Mouse (Mus musculus) embryo, embryonic 10.5 days (tissue): ENCODE measurements at regions not wholly inside any gene's neighbourhood (a gene's known extent, or its start where the extent isn't known, plus 50 kb on each side); places are given as distances from the start of the nearest gene placed in this dataset.
A peak's percentile ranks its signal among the peaks of the same experiment; 100 is the strongest.

Source experiments
- DNase-seq: peaks from one replicate; pipeline ENCODE4 v3.0.0-alpha.2; 2015; ENCODE audit warnings: low spot score

DNA sequence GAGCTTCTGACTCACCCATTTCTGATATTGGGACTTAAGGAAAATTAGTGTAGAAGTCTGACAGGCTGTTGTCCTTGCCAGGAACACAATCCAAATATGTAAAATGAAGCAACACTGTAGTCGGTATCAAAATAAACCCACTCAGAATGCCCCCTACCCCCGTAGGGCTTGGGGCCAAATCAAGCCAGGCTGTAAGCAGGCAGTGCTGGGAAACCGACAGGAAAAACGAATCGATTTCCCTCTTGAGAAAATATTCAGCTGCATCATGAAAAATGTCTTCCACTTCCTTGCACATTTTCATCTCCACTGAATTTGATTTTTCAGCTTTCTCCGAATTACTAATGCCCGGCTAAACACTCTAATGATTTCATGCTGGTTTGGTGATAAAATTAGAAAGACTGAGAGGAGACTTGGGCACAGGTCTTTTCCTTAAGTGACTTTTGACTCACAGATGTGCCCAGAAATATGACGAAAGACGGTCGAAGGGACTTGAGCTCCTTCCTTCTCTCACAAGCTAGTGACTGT is 485.7 kb downstream of the Fat4 start:
- DNase-seq = no peak

DNA sequence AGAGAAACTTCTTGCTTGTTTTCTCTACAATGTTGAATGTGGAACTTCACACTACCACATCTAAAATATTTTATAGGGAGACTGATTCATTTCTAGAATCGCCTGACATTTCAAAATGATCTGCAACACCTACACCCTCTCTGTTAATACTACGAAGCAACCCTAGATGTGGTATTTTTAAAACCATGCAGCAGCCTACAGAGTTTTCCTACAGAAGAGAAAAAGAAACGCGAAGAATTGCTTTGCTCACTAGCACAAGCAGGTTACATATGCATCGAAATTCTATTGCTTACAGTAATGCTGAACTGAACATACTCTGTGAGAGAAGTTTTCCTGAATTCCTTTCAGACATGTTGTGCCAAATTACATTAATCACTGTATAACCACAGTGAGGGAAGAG is 488.7 kb downstream of the Fat4 start:
- no peak for DNase-seq

DNA sequence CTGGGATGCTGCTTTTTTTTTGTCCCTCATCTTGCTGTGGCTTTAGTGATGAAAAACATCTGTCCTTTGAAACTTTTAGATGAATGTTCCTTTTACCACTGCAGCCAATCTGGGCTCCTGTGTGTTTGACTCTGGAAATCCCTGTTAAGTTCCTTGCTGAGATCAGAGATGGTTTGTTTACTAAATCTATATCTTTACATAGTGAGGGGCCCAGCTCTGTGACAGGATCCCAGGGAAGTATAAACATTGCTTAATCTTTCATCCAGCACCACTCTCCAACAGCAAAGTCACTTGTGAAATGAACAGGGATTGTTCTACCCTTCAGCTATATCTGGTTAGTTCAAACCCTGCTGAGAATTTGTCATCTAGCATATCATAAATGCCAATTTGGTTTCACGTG is 501.8 kb downstream of the Fat4 start:
- DNase-seq = no peak

DNA sequence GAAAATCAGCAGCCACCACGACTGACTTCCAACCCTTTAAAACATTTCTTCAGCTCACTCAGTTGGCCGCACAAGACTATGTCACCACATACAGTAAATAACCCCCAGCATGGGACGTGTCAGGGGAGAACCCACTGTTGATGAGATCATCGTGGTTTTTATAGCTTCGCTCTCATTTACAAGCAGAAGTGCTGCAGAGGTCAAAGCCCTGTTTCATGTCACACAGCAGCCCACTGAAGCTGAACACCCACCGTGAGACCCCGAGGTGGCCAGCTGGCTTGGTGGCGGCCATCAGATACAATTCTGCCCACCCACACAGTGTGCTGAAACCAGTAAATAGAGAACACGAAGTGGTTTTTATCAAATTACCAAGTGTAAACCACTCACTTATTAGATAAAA is 503.7 kb downstream of the Fat4 start:
- DNase-seq = peak; percentile 47

DNA sequence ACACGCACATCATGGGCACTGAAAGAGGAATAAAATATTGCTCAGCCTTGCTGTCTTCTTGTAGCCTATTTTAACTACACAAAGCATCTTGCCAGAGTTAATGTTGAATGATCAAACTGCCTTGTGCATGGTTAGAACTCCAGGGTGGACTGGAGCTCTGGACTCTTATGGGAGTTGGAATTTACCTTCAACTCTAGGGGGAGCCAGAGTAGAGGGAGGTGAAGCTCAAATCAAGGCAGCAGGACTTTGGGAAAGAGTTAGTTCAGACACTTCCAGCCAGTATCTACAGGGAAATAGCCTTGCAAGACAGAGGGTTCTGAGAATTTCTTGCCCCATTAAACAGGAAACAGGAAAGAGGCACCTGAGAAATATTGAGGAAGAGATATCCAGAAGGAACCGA is 505.3 kb downstream of the Fat4 start:
- DNase-seq = peak; percentile 28

DNA sequence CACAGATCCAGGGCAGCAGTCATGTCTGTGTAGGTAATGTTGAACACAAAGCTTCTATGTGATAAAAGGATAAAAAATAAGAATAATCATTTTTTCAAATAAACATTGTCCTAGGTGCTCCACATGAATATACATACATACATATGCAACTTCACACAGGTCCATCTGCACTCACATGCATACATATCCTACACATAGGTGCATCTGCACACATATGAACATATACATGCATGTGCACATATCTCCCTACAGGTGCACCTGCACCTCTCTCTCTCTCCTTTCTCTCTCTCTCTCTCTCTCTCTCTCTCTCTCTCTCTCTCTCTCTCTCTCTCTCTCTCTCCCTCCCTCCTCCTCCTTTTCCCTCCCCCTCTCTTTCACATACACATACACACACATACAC is 509.9 kb downstream of the Fat4 start:
- no peak for DNase-seq

DNA sequence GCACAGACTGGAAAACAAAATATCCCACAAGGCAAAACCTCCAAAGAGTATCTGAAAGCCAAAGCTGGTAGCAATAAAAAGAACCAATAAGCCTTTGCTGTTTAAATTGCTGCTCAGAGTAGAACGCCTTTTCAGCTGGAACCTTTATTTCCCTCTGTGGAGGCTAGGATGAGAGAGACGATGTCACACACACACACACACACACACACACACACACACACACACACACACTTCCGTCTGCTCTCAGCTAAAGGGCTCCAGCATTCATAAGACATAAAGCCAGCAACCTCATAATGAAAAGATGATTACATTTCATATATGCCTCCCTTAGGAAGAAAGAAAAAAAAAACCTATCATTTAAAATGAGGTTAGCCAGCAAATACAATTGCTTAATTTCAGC is 510.5 kb downstream of the Fat4 start:
- DNase-seq = no peak

DNA sequence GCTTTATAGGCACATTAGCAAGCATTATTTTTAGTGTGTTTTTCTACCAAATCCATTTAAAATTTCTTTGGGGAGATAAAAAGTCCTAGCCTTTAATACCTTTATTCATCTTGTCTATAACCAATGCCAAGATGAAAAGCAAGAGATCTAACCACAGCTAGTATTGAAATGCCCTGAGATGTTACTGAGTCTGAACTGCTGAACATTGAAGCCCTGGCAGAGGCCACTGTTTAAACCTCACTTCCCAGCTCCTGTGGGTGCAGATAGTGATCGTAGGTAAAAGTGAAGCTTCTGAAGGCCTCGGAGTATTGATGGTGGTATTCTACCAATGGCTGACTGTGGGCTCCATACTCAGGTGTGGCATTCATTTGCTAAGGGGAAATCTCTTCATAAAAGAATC is 510.9 kb downstream of the Fat4 start:
- DNase-seq = no peak

DNA sequence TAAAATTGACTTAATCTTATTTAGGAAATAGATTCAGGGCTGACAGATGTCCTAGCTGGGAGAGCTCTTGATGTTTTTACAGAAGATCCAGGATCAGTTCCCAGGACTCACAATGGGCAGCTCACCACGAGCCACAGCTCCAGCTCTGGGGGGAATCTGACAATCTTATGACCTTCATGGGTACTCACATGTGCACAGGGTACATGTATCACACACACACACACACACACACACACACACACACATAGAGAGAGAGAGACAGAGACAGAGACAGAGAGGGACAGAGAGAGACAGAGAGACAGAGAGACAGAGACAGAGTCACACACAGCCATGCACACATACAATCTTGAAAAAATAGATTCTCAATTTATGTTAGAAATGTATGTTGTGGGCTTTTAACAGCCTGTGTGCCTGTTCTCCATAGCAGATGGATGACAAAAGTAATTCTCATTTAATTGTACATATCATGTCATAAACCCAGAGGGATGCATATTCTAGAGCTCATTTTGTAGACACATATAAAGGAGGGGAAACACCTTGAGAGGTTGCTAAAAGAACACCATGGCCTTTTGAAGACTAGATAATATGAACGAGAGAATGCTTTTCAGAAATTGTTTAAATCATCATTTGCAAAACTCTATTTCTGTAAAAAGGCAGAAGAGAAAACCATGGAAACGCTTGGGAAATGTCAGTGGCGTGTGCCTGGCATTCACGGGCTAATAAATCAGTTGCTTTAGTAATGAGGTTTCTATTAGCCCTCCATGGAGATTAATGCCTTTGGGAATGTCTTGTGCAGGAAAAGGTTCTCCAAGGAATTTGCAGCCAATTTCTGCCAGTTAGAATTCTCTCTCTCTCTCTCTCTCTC is 538.3 kb downstream of the Fat4 start:
- no peak for DNase-seq

DNA sequence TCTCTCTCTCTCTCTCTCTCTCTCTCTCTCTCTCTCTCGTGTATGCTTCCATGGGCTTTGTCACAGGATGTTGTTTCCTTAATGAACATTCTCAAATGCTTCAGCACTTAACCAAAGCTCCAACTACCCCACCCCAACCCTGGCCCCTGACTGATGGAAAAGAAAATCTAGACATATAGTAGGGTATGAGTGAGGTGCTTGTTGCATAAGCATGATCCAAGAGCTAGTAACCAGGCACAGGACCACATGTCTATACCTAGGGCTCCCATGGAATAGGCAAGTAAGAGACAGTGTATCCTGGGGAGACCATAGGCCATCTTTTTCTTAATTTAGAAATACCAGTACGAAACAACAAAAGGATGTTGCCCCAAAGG is 538.9 kb downstream of the Fat4 start:
- DNase-seq = no peak

DNA sequence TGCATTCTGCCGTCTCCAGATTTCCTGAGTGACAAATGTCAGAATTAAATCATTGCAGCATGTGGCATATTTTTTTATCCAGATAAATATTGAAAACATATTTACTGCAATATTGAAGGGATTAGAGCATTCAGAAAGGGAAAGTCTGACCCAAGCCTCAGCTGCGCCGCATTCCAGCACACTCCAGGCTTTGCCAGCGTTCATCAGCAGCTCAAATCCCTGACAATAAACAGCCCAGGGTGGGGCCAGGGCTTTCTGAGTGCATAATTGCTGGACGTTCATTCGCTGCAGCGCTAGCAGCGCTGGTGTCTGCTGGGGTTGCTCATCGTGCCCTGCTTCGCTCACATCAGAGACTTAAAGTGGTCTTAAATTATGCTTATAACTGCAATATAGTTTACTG is 556.6 kb downstream of the Fat4 start:
- DNase-seq = peak; percentile 39

DNA sequence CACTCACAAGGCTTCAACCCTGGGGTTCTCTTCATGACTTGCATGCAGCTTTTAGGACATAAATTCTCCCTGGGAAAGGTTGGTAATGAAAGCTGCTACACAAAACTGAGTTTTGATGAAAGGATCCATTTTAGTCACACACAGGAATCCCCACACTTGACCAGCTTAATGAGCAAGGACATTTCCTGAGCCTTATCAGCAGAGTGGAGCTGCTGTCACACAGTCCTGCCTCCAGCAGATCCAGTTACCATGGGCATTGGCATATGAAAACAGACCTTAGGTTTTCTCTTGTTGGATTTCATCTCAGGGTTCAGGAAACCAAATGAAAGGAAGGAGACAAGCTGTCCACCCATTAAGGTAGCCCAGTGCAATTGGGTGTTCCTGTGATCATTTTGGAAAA is 568.9 kb downstream of the Fat4 start:
- no peak for DNase-seq

DNA sequence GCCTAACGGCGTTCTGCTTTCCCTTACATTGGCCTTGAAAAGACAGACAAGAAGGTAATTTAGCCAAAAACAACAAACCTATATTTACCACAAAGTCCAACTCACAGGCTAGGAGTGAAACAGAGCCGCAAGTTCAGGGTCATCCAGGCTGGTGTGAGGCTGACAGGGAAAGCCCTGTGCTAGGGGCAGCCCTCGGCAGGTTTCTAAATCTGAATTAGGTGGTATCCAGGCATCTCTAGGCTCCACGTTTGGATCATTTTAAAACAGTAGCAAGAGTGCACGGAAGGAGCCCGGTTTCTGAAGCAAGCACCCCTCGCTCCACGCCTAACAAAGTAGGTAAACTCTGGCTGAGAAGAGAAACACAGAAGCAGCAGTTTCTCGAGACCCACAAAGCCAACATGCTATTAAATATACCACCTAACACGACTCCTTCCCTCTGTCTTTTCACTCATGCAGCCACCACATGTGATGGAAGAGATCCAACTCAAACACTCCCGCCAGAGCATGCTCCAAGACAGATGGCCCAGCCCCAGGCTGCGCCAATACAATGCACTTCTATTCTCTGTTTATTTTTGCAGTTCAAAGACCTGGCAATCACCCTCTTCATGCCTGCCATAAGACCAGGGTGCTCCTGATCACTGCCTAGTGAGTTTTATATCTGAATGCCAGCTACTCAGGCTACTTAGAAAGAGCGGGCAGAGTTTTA is 573.6 kb downstream of the Fat4 start:
- peak; percentile 36 for DNase-seq

DNA sequence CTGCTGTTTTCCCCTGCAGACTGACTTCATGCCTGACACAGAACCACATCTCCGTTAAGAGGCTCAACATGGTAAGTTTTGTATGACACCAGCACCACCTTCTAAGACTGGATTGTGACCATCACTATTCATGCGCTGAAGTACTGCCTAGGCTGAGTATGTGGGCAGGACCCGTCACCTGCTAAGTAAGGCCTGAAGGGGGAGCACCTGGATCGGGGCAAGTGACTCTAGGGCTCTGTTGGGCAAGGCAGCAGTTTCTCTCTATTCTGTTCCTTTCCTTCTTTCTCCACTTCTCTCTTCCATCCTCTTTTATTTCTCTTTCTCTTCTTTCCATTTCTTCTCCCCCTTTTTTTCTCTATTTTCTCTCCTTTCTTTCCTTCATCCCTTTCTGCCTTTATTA is 574.8 kb downstream of the Fat4 start:
- DNase-seq = no peak

DNA sequence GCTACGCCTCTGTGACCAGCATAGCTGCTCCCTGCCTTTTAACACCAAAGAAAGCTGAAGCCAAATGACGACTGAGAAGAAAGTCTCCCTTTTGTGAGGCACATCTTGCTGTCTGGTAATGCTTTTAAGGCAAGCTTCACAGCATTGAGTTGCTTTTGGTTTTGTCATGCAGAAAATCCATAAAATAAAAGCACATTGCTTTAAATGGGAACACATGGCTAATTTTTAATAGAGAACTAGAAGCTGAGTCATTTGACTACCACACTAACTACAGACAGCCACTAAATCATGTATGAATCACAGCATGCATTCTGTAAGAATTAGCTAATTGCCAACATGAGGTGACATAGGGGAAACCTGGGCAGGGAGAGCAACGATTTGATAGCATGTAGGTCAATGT is 579.1 kb downstream of the Fat4 start:
- DNase-seq = no peak

DNA sequence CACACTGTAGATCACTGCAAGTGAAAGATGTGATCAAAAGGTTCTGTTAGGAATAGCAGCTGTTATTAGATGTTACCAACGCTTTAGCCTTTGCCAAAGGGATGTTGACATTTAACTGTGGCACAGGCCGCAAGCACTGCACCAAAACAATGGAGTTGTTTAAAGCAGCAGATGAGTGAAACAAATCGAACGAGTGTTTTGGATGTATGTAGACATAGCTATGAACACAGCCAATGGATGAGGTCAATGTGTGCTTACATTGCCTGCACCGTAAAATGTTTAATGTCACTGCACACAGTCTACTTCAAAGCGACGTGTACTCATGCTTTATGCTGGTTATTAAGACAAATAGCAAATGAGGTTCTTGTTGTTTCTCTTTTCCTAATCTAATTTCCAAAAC is 602.7 kb downstream of the Fat4 start:
- DNase-seq = no peak

DNA sequence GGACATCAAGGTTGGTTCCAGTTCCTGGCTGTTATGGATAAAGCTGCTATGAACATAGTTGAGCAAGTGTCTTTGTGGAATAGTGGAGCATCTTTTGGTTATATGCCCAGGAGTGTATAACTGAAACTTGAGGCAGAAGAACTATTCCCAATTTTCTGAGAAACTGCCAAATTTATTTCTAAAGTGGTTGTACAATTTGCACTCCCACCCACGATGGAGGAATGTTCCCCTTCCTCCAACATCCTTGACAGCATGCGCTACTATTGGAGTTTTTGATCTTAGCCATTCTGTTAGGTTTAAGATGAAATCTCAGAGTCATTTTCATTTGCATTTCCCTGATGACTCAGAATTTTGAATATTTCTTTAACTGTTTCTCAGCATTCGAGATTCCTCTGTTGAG is 607.6 kb downstream of the Fat4 start:
- DNase-seq = no peak

DNA sequence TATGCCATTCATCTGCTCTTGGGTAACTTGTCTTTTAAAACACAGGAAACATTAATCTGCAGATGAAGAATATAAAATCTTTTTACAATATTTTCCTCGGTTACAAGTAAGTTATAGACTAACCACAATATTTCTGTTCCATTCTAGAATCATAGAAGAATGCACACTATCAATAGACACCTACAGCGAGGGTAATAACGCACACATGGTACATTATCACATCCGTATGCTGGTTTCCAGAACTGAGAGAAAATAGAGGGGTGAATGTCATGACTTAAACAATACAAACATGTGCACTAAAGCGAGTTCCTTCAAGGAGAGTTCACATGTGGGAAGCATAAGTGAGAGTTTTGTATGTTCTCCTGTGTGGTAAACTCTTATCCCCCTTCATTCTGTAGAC is 641.3 kb downstream of the Fat4 start:
- DNase-seq = no peak

DNA sequence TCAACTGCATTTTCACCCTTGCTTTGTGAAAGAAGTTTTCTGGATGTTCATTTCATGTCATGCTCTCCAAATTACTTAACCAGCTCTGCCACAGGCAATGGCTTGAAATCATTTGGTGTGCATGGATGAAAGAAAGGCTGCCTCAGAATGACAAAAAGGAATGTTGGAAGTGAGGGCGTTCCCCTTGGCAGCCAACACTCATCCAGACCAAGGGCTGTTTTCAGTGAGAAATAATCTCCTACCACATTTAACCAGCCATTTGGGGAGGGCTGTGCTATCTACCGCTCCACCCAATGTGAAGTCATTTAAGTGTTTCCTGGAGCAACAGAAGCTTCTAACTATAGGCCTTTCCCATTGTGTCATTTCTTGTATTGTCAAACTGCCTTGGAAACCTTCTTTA is 650.8 kb downstream of the Fat4 start:
- no peak for DNase-seq

DNA sequence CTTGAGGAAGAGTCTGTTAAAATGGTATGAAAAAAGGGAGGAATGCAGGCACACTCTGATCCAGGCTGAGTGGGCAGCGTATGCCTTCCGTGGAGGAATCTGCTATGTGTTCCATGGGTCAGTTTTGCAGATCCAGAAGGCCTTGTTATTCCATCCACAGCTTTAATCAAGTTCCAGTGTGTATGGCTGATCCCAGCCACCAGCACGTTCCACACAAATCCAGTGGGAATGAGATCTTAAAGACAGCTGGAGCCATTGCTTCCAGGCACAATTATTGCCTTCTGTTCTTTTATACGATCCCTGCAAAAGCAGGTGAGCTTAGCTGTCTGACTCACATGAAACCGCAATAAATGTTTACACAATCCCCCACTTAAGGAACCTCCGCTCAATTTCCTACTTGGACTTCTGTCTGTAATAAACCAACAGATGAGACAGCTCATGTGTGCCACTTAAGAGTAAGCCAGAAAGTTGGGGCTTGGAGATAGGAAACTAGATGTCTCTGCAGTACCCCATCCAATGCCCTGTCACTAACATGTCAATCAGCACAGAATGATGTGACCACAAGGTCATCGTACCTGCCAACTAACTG is 653.9 kb downstream of the Fat4 start:
- no peak for DNase-seq

DNA sequence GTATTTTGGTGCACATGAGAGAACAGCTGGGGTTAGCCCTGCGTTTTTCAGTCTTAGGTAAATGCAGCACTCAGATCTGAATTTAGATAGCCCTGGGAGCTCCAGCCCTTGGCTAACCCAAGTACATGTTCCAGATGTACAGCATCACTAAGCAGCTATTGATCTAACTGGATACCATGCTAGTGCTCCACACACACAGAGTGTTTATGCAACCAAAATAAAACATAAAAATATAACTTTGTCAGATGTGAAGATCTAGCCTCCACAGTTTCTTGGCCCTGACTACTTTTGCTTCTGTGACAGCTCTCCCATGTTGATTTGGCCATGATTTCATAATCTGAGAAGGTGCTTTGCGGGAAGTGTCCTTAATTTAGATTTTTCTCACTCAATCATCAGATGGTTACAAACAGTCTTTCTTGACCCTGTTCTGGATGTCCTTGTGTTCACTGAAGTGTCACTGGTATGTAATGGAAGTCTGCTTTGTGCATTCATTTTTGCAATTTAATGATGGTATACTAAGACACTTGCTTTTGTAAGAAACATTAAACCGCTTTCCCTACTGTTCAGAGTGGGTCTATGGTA is 672.8 kb downstream of the Fat4 start:
- no peak for DNase-seq

DNA sequence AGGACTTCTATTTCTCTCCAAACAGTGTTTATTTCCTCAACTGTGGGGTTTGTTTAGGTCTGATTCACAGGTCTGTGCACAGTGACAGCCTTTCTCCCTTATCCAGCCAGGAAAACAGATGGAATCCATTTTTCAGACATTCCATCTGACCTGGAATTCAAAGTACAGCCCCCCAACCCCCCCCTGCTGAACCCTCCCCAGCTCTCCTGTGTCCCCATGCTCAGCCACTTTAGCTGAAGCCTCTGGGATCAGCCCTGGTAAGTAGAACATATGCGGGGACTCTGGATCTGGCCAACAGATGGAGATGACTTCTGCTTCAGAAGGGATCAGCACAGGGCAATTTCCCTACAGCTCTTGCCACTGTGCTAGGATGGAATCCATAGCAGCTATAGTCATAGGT is 674.2 kb downstream of the Fat4 start:
- peak; percentile 54 for DNase-seq
